Mouse (Mus musculus): ENCODE measurements around the gene Gpr83. TPM values are rescaled to one million over a fixed set of nuclear protein-coding genes. Genes with fewer than 3 reads are reported as not detected.

Gene Gpr83
- polyA plus RNA-seq, 1 experiment, result 10.0 TPM

GRCm38 (mm10) chr9:14887787-14888382 is 27.9 kb downstream of the Gpr83 start:
- H3K27me3 ChIP-seq (ENCODE audit: control insufficient read depth, insufficient read depth, low read length), result no peaks in the 10 kb centered on the region
- peaks cover 6% of the 10 kb centered on the region; the same call in 1 of the 2 replicates for H3K4me1 ChIP-seq (replicated peaks; ENCODE audit: control insufficient read depth, insufficient read depth, low read length)
- DNase-seq, result no peak
- no peak overlapping the region for H3K27ac ChIP-seq (ENCODE audit: control insufficient read depth, insufficient read depth, low read length)
- no peak overlapping the region for H3K4me3 ChIP-seq (ENCODE audit: control insufficient read depth, insufficient read depth, low read length)
- no peaks in the 10 kb centered on the region for H3K36me3 ChIP-seq (ENCODE audit: control insufficient read depth, insufficient read depth, low read length)
- 88% methylated on average over 6 of the region's 6 CpGs for WGBS
- no peak for TF ChIP-seq CTCF (IDR thresholded peaks at IDR 0.05; ENCODE audit: borderline replicate concordance, control insufficient read depth, extremely low read depth, insufficient read depth, low read length, poor library complexity)
- no peak for TF ChIP-seq POLR2A (IDR thresholded peaks at IDR 0.05; ENCODE audit: control insufficient read depth, extremely low read depth, insufficient read depth, low read length, poor library complexity)

- H3K4me3 ChIP-seq (ENCODE audit: control insufficient read depth, insufficient read depth, low read length), result no peak overlapping the region
- TF ChIP-seq CTCF (IDR thresholded peaks at IDR 0.05; ENCODE audit: borderline replicate concordance, control insufficient read depth, extremely low read depth, insufficient read depth, low read length, poor library complexity), result no peak
- no peak for TF ChIP-seq POLR2A (IDR thresholded peaks at IDR 0.05; ENCODE audit: control insufficient read depth, extremely low read depth, insufficient read depth, low read length, poor library complexity)
- H3K4me1 ChIP-seq (replicated peaks; ENCODE audit: control insufficient read depth, insufficient read depth, low read length), result peaks cover 8% of the 10 kb centered on the region; the same call in 1 of the 2 replicates
- no peak for DNase-seq
- no peak overlapping the region for H3K27ac ChIP-seq (ENCODE audit: control insufficient read depth, insufficient read depth, low read length)
- H3K27me3 ChIP-seq (ENCODE audit: control insufficient read depth, insufficient read depth, low read length), result no peaks in the 10 kb centered on the region
- H3K36me3 ChIP-seq (ENCODE audit: control insufficient read depth, insufficient read depth, low read length), result no peaks in the 10 kb centered on the region
- 88% methylated on average over 6 of the region's 6 CpGs for WGBS
Measured at GRCm38 (mm10) chr9:14888671-14889070, 28.7 kb downstream of the Gpr83 start.

GRCm38 (mm10) chr9:14890699-14891098 is 30.7 kb downstream of the Gpr83 start:
- 97% methylated on average over 3 of the region's 3 CpGs for WGBS
- Histone ChIP-seq H3K27me3 (ENCODE audit: control insufficient read depth, insufficient read depth, low read length) (no peaks in the 10 kb centered on the region), H3K27ac (ENCODE audit: control insufficient read depth, insufficient read depth, low read length) (no peak overlapping the region), H3K36me3 (ENCODE audit: control insufficient read depth, insufficient read depth, low read length) (no peaks in the 10 kb centered on the region), H3K4me1 (replicated peaks; ENCODE audit: control insufficient read depth, insufficient read depth, low read length) (peaks cover 10% of the 10 kb centered on the region; the same call in 1 of the 2 replicates), H3K4me3 (ENCODE audit: control insufficient read depth, insufficient read depth, low read length) (no peak overlapping the region)
- TF ChIP-seq CTCF (IDR thresholded peaks at IDR 0.05; ENCODE audit: borderline replicate concordance, control insufficient read depth, extremely low read depth, insufficient read depth, low read length, poor library complexity), result no peak
- TF ChIP-seq POLR2A (IDR thresholded peaks at IDR 0.05; ENCODE audit: control insufficient read depth, extremely low read depth, insufficient read depth, low read length, poor library complexity), result no peak
- no peak for DNase-seq

GRCm38 (mm10) chr9:14891891-14892290 is 31.9 kb downstream of the Gpr83 start:
- DNase-seq, result no peak
- 93% methylated on average over 5 of the region's 5 CpGs for WGBS
- TF ChIP-seq CTCF (IDR thresholded peaks at IDR 0.05; ENCODE audit: borderline replicate concordance, control insufficient read depth, extremely low read depth, insufficient read depth, low read length, poor library complexity) (no peak), POLR2A (IDR thresholded peaks at IDR 0.05; ENCODE audit: control insufficient read depth, extremely low read depth, insufficient read depth, low read length, poor library complexity) (no peak)
- Histone ChIP-seq H3K4me1 (replicated peaks; ENCODE audit: control insufficient read depth, insufficient read depth, low read length) (peaks cover 9% of the 10 kb centered on the region; the same call in 1 of the 2 replicates), H3K27me3 (ENCODE audit: control insufficient read depth, insufficient read depth, low read length) (no peaks in the 10 kb centered on the region), H3K36me3 (ENCODE audit: control insufficient read depth, insufficient read depth, low read length) (no peaks in the 10 kb centered on the region), H3K4me3 (ENCODE audit: control insufficient read depth, insufficient read depth, low read length) (no peak overlapping the region), H3K27ac (ENCODE audit: control insufficient read depth, insufficient read depth, low read length) (no peak overlapping the region)

GRCm38 (mm10) chr9:14893388-14893787 is 33.4 kb downstream of the Gpr83 start:
- TF ChIP-seq CTCF (IDR thresholded peaks at IDR 0.05; ENCODE audit: borderline replicate concordance, control insufficient read depth, extremely low read depth, insufficient read depth, low read length, poor library complexity) (no peak), POLR2A (IDR thresholded peaks at IDR 0.05; ENCODE audit: control insufficient read depth, extremely low read depth, insufficient read depth, low read length, poor library complexity) (no peak)
- H3K4me1 ChIP-seq (replicated peaks; ENCODE audit: control insufficient read depth, insufficient read depth, low read length), result 0 out of 2 replicates have a peak, but pooled peaks cover 4% of the 10 kb centered on the region
- H3K27me3 ChIP-seq (ENCODE audit: control insufficient read depth, insufficient read depth, low read length), result no peaks in the 10 kb centered on the region
- H3K27ac ChIP-seq (ENCODE audit: control insufficient read depth, insufficient read depth, low read length), result no peak overlapping the region
- no peak overlapping the region for H3K4me3 ChIP-seq (ENCODE audit: control insufficient read depth, insufficient read depth, low read length)
- DNase-seq, result no peak
- no peaks in the 10 kb centered on the region for H3K36me3 ChIP-seq (ENCODE audit: control insufficient read depth, insufficient read depth, low read length)
- 70% methylated on average over 9 of the region's 9 CpGs for WGBS

GRCm38 (mm10) chr9:14894628-14895027 is 34.6 kb downstream of the Gpr83 start:
- H3K4me1 ChIP-seq (replicated peaks; ENCODE audit: control insufficient read depth, insufficient read depth, low read length), result 0 out of 2 replicates have a peak, but pooled peaks cover 4% of the 10 kb centered on the region
- no peaks in the 10 kb centered on the region for H3K27me3 ChIP-seq (ENCODE audit: control insufficient read depth, insufficient read depth, low read length)
- 94% methylated on average over 3 of the region's 3 CpGs for WGBS
- H3K27ac ChIP-seq (ENCODE audit: control insufficient read depth, insufficient read depth, low read length), result no peak overlapping the region
- no peak overlapping the region for H3K4me3 ChIP-seq (ENCODE audit: control insufficient read depth, insufficient read depth, low read length)
- TF ChIP-seq CTCF (IDR thresholded peaks at IDR 0.05; ENCODE audit: borderline replicate concordance, control insufficient read depth, extremely low read depth, insufficient read depth, low read length, poor library complexity) (no peak), POLR2A (IDR thresholded peaks at IDR 0.05; ENCODE audit: control insufficient read depth, extremely low read depth, insufficient read depth, low read length, poor library complexity) (no peak)
- DNase-seq, result no peak
- H3K36me3 ChIP-seq (ENCODE audit: control insufficient read depth, insufficient read depth, low read length), result no peaks in the 10 kb centered on the region
